Mouse (Mus musculus): Measurements from ENCODE around the gene Ptpn9. TPM values are rescaled to one million over a fixed set of nuclear protein-coding genes. Genes with fewer than 3 reads are reported as not detected.

Gene Ptpn9
- total and polyA plus RNA-seq, 3 experiments = 37.2 to 145 (median 47.6) TPM

Other genes with a start within 250 kb of the Ptpn9 start
- 1 to 10 TPM in 1 of 2 experiments, under 1 TPM in 1; 0.55 to 1.8 TPM for gene Lingo1, start 198.5 kb upstream of the Ptpn9 start, total RNA-seq (2021)
- gene Lingo1, start 198.5 kb upstream of the Ptpn9 start, polyA plus RNA-seq (2012; rRNA removed) = 4.1 and 5.9 TPM in 2 replicates
- 1 to 10 TPM; 1.5 to 1.7 TPM for gene Odf3l1, start 130.2 kb upstream of the Ptpn9 start, total RNA-seq (2021)
- gene Odf3l1, start 130.2 kb upstream of the Ptpn9 start, polyA plus RNA-seq (2012; rRNA removed) = 7.4 and 7.6 TPM in 2 replicates
- 10 to 100 TPM in 1 of 2 experiments, 1 to 10 TPM in 1; 7.8 to 11.8 TPM for gene Cspg4, start 129.9 kb upstream of the Ptpn9 start, total RNA-seq (2021)
- gene Cspg4, start 129.9 kb upstream of the Ptpn9 start, polyA plus RNA-seq (2012; rRNA removed) = 17.9 and 19.0 TPM in 2 replicates
- 10 to 100 TPM; 18.4 to 33.8 TPM for gene Snx33, start 66.6 kb upstream of the Ptpn9 start, total RNA-seq (2021)
- gene Snx33, start 66.6 kb upstream of the Ptpn9 start, polyA plus RNA-seq (2012; rRNA removed) = 13.0 and 15.0 TPM in 2 replicates
- gene Imp3, start 57.4 kb upstream of the Ptpn9 start, total RNA-seq (2021) = 100 to 1,000 TPM in 1 of 2 experiments, 10 to 100 TPM in 1; 68.3 to 104 TPM
- gene Imp3, start 57.4 kb upstream of the Ptpn9 start, polyA plus RNA-seq (2012; rRNA removed) = 445 and 458 TPM in 2 replicates
- gene Snupn, start 44.0 kb upstream of the Ptpn9 start, total RNA-seq (2021) = 10 to 100 TPM; 12.0 to 14.3 TPM
- gene Snupn, start 44.0 kb upstream of the Ptpn9 start, polyA plus RNA-seq (2012; rRNA removed) = 4.0 and 5.8 TPM in 2 replicates
- 10 to 100 TPM; 46.2 to 49.2 TPM for gene Sin3a, start 77.1 kb downstream of the Ptpn9 start, total RNA-seq (2021)
- gene Sin3a, start 77.1 kb downstream of the Ptpn9 start, polyA plus RNA-seq (2012; rRNA removed) = 71.0 and 101 TPM in 2 replicates
- 100 to 1,000 TPM in 1 of 2 experiments, 10 to 100 TPM in 1; 93.3 to 141 TPM for gene Man2c1, start 135.8 kb downstream of the Ptpn9 start, total RNA-seq (2021)
- 352 and 416 TPM in 2 replicates for gene Man2c1, start 135.8 kb downstream of the Ptpn9 start, polyA plus RNA-seq (2012; rRNA removed)
- 10 to 100 TPM; 10.3 TPM for gene Neil1, start 153.4 kb downstream of the Ptpn9 start, total RNA-seq (2021)
- gene Neil1, start 153.4 kb downstream of the Ptpn9 start, polyA plus RNA-seq (2012; rRNA removed) = 17.7 and 22.5 TPM in 2 replicates
- 10 to 100 TPM; 47.5 to 59.8 TPM for gene Commd4, start 163.4 kb downstream of the Ptpn9 start, total RNA-seq (2021)
- gene Commd4, start 163.4 kb downstream of the Ptpn9 start, polyA plus RNA-seq (2012; rRNA removed) = 176 and 182 TPM in 2 replicates
- not detected for gene Trcg1, start 241.6 kb downstream of the Ptpn9 start, total RNA-seq (2021)
- gene Trcg1, start 241.6 kb downstream of the Ptpn9 start, polyA plus RNA-seq (2012; rRNA removed) = not detected in 2 replicates

Measured in adrenal gland, adult 2 months (tissue).